In the genomic region with DNA sequence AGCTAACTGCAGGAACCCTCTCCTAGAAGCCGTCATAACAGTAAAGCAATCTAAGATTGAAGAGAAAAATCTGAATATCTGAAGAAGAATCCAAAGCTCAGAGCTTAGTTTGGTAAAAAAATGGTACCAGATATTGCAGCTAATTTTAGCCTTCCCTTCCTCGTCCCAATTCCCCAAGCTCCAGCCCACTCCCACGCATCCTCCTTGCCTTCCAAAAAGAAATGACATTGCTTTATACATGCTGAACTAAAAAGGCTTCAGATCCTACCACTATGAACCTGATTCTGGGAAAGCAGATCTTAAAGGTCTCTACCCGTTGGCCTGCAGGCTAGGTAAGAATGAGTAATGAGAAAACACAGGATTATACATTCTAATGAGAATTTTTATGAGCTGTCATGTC, we compare ENCODE assay signal across 19 mouse cellular contexts.
DNase-seq lines count a peak whose midpoint lies in the region; ATAC-seq and TF ChIP-seq lines count a peak whose summit lies in the region.
"Had no signal": no experiment of that assay in that cellular context is flagged by ENCODE, and none has a peak within 500 bp of the region (broad histone marks: within the 10 kb centered on the region; RNA-seq: fewer than 3 reads in every experiment).

No protein-coding gene starts in this region.

- H3K27ac ChIP-seq in forebrain, embryonic 15.5 days (replicated peaks), result peak overlapping the region; percentile 90; the same call in 1 of the 2 replicates
- no peak overlapping the region for H3K27ac ChIP-seq in forebrain, embryonic 12.5 days
- peak overlapping the region; percentile 93 for H3K27ac ChIP-seq in hindbrain, embryonic 14.5 days
- H3K27ac ChIP-seq in hindbrain, embryonic 11.5 days (ENCODE audit: low read depth, low read length), result no peak overlapping the region
- H3K27ac ChIP-seq in midbrain, embryonic 13.5 days, result peak overlapping the region; percentile 62
- no peak overlapping the region for H3K27ac ChIP-seq in midbrain, embryonic 10.5 days (replicated peaks)
- peak overlapping the region; percentile 39 for H3K27ac ChIP-seq in neural tube, embryonic 15.5 days (replicated peaks)
- H3K27ac ChIP-seq in thymus, adult 2 months (ENCODE audit: control insufficient read depth, insufficient read depth, low read length), result no peak overlapping the region
- H3K27ac ChIP-seq: kidney, embryonic 15.5 days; limb, embryonic 12.5 days; liver, embryonic 14.5 days had no signal

- H3K9me3 ChIP-seq in forebrain, embryonic 15.5 days, result no peaks in the 10 kb centered on the region
- H3K9me3 ChIP-seq in forebrain, embryonic 12.5 days, result no peaks in the 10 kb centered on the region
- no peaks in the 10 kb centered on the region for H3K9me3 ChIP-seq in hindbrain, embryonic 14.5 days (ENCODE audit: control insufficient read depth, low read length)
- no peaks in the 10 kb centered on the region for H3K9me3 ChIP-seq in hindbrain, embryonic 11.5 days (ENCODE audit: control insufficient read depth, low read length)
- no peaks in the 10 kb centered on the region for H3K9me3 ChIP-seq in midbrain, embryonic 13.5 days
- H3K9me3 ChIP-seq in midbrain, embryonic 10.5 days (replicated peaks), result no peaks in the 10 kb centered on the region
- no peaks in the 10 kb centered on the region for H3K9me3 ChIP-seq in neural tube, embryonic 15.5 days (replicated peaks)
- H3K9me3 ChIP-seq: kidney, embryonic 15.5 days; limb, embryonic 12.5 days had no signal

- TF ChIP-seq CTCF in thymus, adult 2 months (IDR thresholded peaks at IDR 0.05; ENCODE audit: borderline replicate concordance, control insufficient read depth, extremely low read depth, insufficient read depth, low read length, poor library complexity), result no peak

- H3K9ac ChIP-seq in forebrain, embryonic 15.5 days (replicated peaks), result no peak overlapping the region
- no peak overlapping the region for H3K9ac ChIP-seq in forebrain, embryonic 12.5 days
- no peak overlapping the region for H3K9ac ChIP-seq in hindbrain, embryonic 14.5 days
- H3K9ac ChIP-seq in hindbrain, embryonic 11.5 days (ENCODE audit: low read depth, low read length), result no peak overlapping the region
- H3K9ac ChIP-seq in midbrain, embryonic 13.5 days (replicated peaks), result no peak overlapping the region
- no peak overlapping the region for H3K9ac ChIP-seq in neural tube, embryonic 15.5 days (replicated peaks)
- H3K9ac ChIP-seq: kidney, embryonic 15.5 days; limb, embryonic 12.5 days; liver, embryonic 14.5 days had no signal

- 70% methylated on average over 4 of the region's 4 CpGs for WGBS in forebrain, embryonic 15.5 days
- WGBS in forebrain, embryonic 12.5 days, result 76% methylated on average over 4 of the region's 4 CpGs
- 55% methylated on average over 4 of the region's 4 CpGs for WGBS in hindbrain, embryonic 14.5 days
- 82% methylated on average over 4 of the region's 4 CpGs for WGBS in hindbrain, embryonic 11.5 days
- WGBS in midbrain, embryonic 13.5 days, result 68% methylated on average over 4 of the region's 4 CpGs
- WGBS in midbrain, embryonic 10.5 days, result 90% methylated on average over 4 of the region's 4 CpGs
- 71% methylated on average over 4 of the region's 4 CpGs for WGBS in neural tube, embryonic 15.5 days
- 95% methylated on average over 4 of the region's 4 CpGs for WGBS in thymus, adult 2 months

- peaks cover 18% of the 10 kb centered on the region for H3K4me1 ChIP-seq in forebrain, embryonic 15.5 days
- H3K4me1 ChIP-seq in forebrain, embryonic 12.5 days, result peaks cover 19% of the 10 kb centered on the region
- peaks cover 27% of the 10 kb centered on the region for H3K4me1 ChIP-seq in hindbrain, embryonic 14.5 days (replicated peaks; ENCODE audit: control insufficient read depth, insufficient read depth, low read length)
- H3K4me1 ChIP-seq in hindbrain, embryonic 11.5 days (replicated peaks; ENCODE audit: control insufficient read depth, insufficient read depth, low read length), result no peaks in the 10 kb centered on the region
- peaks cover 29% of the 10 kb centered on the region for H3K4me1 ChIP-seq in midbrain, embryonic 13.5 days (replicated peaks)
- peaks cover 21% of the 10 kb centered on the region for H3K4me1 ChIP-seq in midbrain, embryonic 10.5 days
- peaks cover 24% of the 10 kb centered on the region for H3K4me1 ChIP-seq in neural tube, embryonic 15.5 days
- no peaks in the 10 kb centered on the region for H3K4me1 ChIP-seq in thymus, adult 2 months (replicated peaks; ENCODE audit: control insufficient read depth, insufficient read depth, low read length)

- ATAC-seq in forebrain, embryonic 15.5 days (replicated peaks), result no peak
- ATAC-seq in forebrain, embryonic 12.5 days (ENCODE audit: low FRiP score), result no peak
- ATAC-seq in hindbrain, embryonic 14.5 days (ENCODE audit: low FRiP score), result no peak
- no peak for ATAC-seq in hindbrain, embryonic 11.5 days (ENCODE audit: low FRiP score)
- ATAC-seq in midbrain, embryonic 13.5 days, result no peak
- ATAC-seq in neural tube, embryonic 15.5 days (ENCODE audit: low FRiP score), result no peak
- ATAC-seq: forebrain, embryonic 16.5 days; inflammation-experienced regulatory T-cells, adult 6 months; lung, postnatal 0 days had no signal

- no peaks in the 10 kb centered on the region for H3K36me3 ChIP-seq in forebrain, embryonic 15.5 days
- H3K36me3 ChIP-seq in forebrain, embryonic 12.5 days (replicated peaks), result no peaks in the 10 kb centered on the region
- no peaks in the 10 kb centered on the region for H3K36me3 ChIP-seq in hindbrain, embryonic 14.5 days (replicated peaks; ENCODE audit: control insufficient read depth, insufficient read depth)
- H3K36me3 ChIP-seq in hindbrain, embryonic 11.5 days (ENCODE audit: control insufficient read depth, insufficient read depth, low read length), result no peaks in the 10 kb centered on the region
- H3K36me3 ChIP-seq in midbrain, embryonic 13.5 days, result no peaks in the 10 kb centered on the region
- H3K36me3 ChIP-seq in midbrain, embryonic 10.5 days, result no peaks in the 10 kb centered on the region
- no peaks in the 10 kb centered on the region for H3K36me3 ChIP-seq in neural tube, embryonic 15.5 days
- no peaks in the 10 kb centered on the region for H3K36me3 ChIP-seq in thymus, adult 2 months (ENCODE audit: control insufficient read depth, insufficient read depth, low read length)
- H3K36me3 ChIP-seq: kidney, embryonic 15.5 days; limb, embryonic 12.5 days had no signal

- no peak overlapping the region for H3K4me3 ChIP-seq in forebrain, embryonic 15.5 days
- no peak overlapping the region for H3K4me3 ChIP-seq in forebrain, embryonic 12.5 days (replicated peaks)
- H3K4me3 ChIP-seq in hindbrain, embryonic 14.5 days (replicated peaks; ENCODE audit: low read length), result no peak overlapping the region
- no peak overlapping the region for H3K4me3 ChIP-seq in hindbrain, embryonic 11.5 days (ENCODE audit: low read depth, low read length)
- no peak overlapping the region for H3K4me3 ChIP-seq in midbrain, embryonic 13.5 days (replicated peaks)
- H3K4me3 ChIP-seq in midbrain, embryonic 10.5 days, result no peak overlapping the region
- H3K4me3 ChIP-seq in neural tube, embryonic 15.5 days (replicated peaks), result no peak overlapping the region
- H3K4me3 ChIP-seq in thymus, adult 2 months (ENCODE audit: control insufficient read depth, insufficient read depth, low read length), result no peak overlapping the region
- H3K4me3 ChIP-seq: kidney, embryonic 15.5 days; limb, embryonic 12.5 days had no signal

- H3K27me3 ChIP-seq in forebrain, embryonic 15.5 days, result no peaks in the 10 kb centered on the region
- no peaks in the 10 kb centered on the region for H3K27me3 ChIP-seq in forebrain, embryonic 12.5 days
- no peaks in the 10 kb centered on the region for H3K27me3 ChIP-seq in hindbrain, embryonic 14.5 days (ENCODE audit: control insufficient read depth, insufficient read depth, low read length)
- no peaks in the 10 kb centered on the region for H3K27me3 ChIP-seq in hindbrain, embryonic 11.5 days (ENCODE audit: control insufficient read depth, insufficient read depth, low read length)
- no peaks in the 10 kb centered on the region for H3K27me3 ChIP-seq in midbrain, embryonic 13.5 days
- H3K27me3 ChIP-seq in midbrain, embryonic 10.5 days (ENCODE audit: low read depth, poor library complexity, severe bottlenecking), result no peaks in the 10 kb centered on the region
- no peaks in the 10 kb centered on the region for H3K27me3 ChIP-seq in neural tube, embryonic 15.5 days (replicated peaks)
- no peaks in the 10 kb centered on the region; the same call in 1 of the 2 replicates for H3K27me3 ChIP-seq in thymus, adult 2 months (ENCODE audit: control insufficient read depth, insufficient read depth, low read length)
- H3K27me3 ChIP-seq: CH12.LX; kidney, embryonic 15.5 days; limb, embryonic 12.5 days had no signal

- no peak overlapping the region for H3K4me2 ChIP-seq in forebrain, embryonic 15.5 days (replicated peaks)
- H3K4me2 ChIP-seq in forebrain, embryonic 12.5 days, result no peak overlapping the region
- no peak overlapping the region for H3K4me2 ChIP-seq in hindbrain, embryonic 14.5 days (replicated peaks)
- H3K4me2 ChIP-seq in hindbrain, embryonic 11.5 days (replicated peaks; ENCODE audit: low read depth, low read length), result no peak overlapping the region
- no peak overlapping the region for H3K4me2 ChIP-seq in midbrain, embryonic 13.5 days (replicated peaks)
- no peak overlapping the region for H3K4me2 ChIP-seq in neural tube, embryonic 15.5 days
- H3K4me2 ChIP-seq: kidney, embryonic 15.5 days; limb, embryonic 12.5 days had no signal

- TF ChIP-seq POLR2A in thymus, adult 2 months (IDR thresholded peaks at IDR 0.05; ENCODE audit: control insufficient read depth, extremely low read depth, insufficient read depth, low read length, poor library complexity), result no peak

- DNase-seq in hindbrain, embryonic 14.5 days (ENCODE audit: low spot score), result no peak
- DNase-seq in hindbrain, embryonic 11.5 days (ENCODE audit: low spot score), result no peak
- no peak for DNase-seq in midbrain, embryonic 10.5 days (ENCODE audit: low spot score)
- no peak for DNase-seq in thymus, adult 2 months
- DNase-seq: adrenal gland, postnatal 14 days; cerebellum, adult 9-11 months; spleen, adult 18-20 months; thymus, postnatal 25 days had no signal

Comparison
In these comparisons a context has a peak if more than half of its experiments do, and no peak if none do; other contexts are left out.
1. H3K27ac ChIP-seq: peak in forebrain, embryonic 15.5 days (single experiment), hindbrain, embryonic 14.5 days (single experiment), midbrain, embryonic 13.5 days (single experiment) and neural tube, embryonic 15.5 days (single experiment); none in forebrain, embryonic 12.5 days (single experiment), hindbrain, embryonic 11.5 days (single experiment), midbrain, embryonic 10.5 days (single experiment) and thymus, adult 2 months (single experiment).